Mouse (Mus musculus) liver, embryonic 11.5 days (tissue): ENCODE results near the gene Mark1. TPM values are rescaled to one million over a fixed set of nuclear protein-coding genes. Genes with fewer than 3 reads are reported as not detected.

ENCODE experiments used
- ATAC-seq: fragments of 200-750 bp; cut with Nextera tagmentation; replicated peaks from 2 replicates; pipeline ENCODE4 v1.8.0; 2017; ENCODE audit warnings: moderate number of reproducible peaks, mild to moderate bottlenecking, moderate TSS enrichment, moderate library complexity; ENCODE audit not compliant: low FRiP score
- DNase-seq: peaks from one replicate; pipeline ENCODE4 v3.0.0-alpha.2; 2017; ENCODE audit warnings: low spot score
- H3K27ac ChIP-seq: fragments of 300-500 bp; sonication (generic); 2 replicates; pipeline ENCODE4 v1.5.1; 2014; ENCODE audit warnings: mild to moderate bottlenecking, low read depth, low read length, control low read depth
- H3K27me3 ChIP-seq: fragments of 300-500 bp; sonication (generic); replicated peaks from 2 replicates; pipeline ENCODE4 v1.6.1; 2014; ENCODE audit warnings: low read length, mixed read lengths; ENCODE audit not compliant: control insufficient read depth, insufficient read depth
- H3K36me3 ChIP-seq: fragments of 300-500 bp; sonication (generic); 2 replicates; pipeline ENCODE4 v1.6.1; 2014; ENCODE audit warnings: mild to moderate bottlenecking, low read length, moderate library complexity, mixed read lengths; ENCODE audit not compliant: control insufficient read depth, insufficient read depth
- H3K4me1 ChIP-seq: fragments of 300-500 bp; sonication (generic); replicated peaks from 2 replicates; pipeline ENCODE4 v1.6.1; 2014; ENCODE audit warnings: low read length, mixed read lengths; ENCODE audit not compliant: control insufficient read depth, insufficient read depth
- H3K4me2 ChIP-seq: fragments of 300-500 bp; sonication (generic); 2 replicates; pipeline ENCODE4 v1.6.1; 2014; ENCODE audit warnings: mild to moderate bottlenecking, control low read depth, moderate library complexity
- H3K4me3 ChIP-seq: fragments of 300-500 bp; sonication (generic); 2 replicates; pipeline ENCODE4 v1.5.1; 2014; ENCODE audit warnings: low read depth, low read length, control low read depth
- H3K9ac ChIP-seq: fragments of 300-500 bp; sonication (generic); 2 replicates; pipeline ENCODE4 v1.6.1; 2014; ENCODE audit warnings: low read depth, low read length, control low read depth
- H3K9me3 ChIP-seq: fragments of 300-500 bp; sonication (generic); 2 replicates; pipeline ENCODE4 v1.6.1; 2016; ENCODE audit warnings: low read length, inconsistent platforms, mixed read lengths; ENCODE audit not compliant: control insufficient read depth
- WGBS: fragments of 180-500 bp; shearing (Covaris S2); extraction: QIAGEN DNeasy Blood & Tissue Kit; methylation state at CpG from one replicate; pipeline ENCODE4 v1.1.7; 2014; 5-methylcytosine and 5-hydroxymethylcytosine counted together
- polyA plus RNA-seq: library from polyadenylated mRNA; unstranded; fragments of >200 nt; fragmentation: Nextera tagmentation; extraction: Ambion mirVana; gene quantifications from 2 replicates; pipeline ENCODE4 v1.2.1, GENCODE M21; 2014

Gene Mark1
- polyA plus RNA-seq, 1 experiment from 2014 or later, result 1.0 TPM

DNA sequence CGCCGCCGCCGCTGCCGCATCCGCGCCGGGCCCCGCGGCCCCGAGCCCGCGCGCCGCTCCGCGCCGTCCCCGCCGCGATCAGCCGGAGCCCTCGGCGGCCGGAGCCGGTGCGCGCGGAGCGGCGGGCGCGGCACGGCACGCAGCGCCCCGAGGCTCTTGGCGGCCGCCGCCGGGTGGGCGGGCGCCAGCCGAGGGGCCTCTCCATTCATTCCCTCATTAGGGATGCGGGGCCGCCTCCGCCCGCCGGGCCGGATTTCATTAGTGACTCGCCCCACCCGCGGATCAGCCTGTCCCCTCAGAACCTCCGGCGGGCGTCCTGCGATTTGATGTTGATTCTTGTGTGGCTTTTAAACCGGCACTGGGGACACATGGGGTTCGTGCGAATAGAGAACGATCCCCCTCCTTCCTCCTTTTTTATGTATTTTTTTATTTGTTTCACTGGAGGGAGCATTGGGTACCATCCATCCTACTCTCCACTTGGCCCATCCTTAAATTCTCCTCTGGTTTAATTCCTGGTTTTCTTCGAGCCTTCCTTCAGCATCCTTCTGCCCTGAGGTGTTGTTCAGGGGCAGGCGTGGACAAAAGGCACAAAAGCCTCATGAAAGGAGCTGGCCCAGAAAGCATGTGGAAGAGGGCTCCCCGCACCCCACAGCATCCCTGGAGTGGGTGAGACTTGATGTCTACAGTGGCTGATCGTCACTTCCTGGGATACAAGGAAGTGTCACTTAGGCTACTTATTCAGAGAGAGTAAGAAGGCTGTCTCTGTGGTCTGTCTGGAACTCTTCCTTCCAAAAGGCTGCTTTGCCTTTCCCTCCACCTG lies 620 bp upstream of the Mark1 start:
- Histone ChIP-seq H3K9ac (peak overlapping the region; percentile 66), H3K36me3 (no peaks in the 10 kb centered on the region), H3K4me1 (peaks cover 3% of the 10 kb centered on the region), H3K4me3 (peak overlapping the region; percentile 73), H3K27me3 (peaks cover 41% of the 10 kb centered on the region), H3K27ac (no peak overlapping the region), H3K4me2 (peak overlapping the region; percentile 84), H3K9me3 (no peaks in the 10 kb centered on the region)
- 2% methylated on average over 50 of the region's 65 CpGs for WGBS
- ATAC-seq (no peak), DNase-seq (no peak)

DNA sequence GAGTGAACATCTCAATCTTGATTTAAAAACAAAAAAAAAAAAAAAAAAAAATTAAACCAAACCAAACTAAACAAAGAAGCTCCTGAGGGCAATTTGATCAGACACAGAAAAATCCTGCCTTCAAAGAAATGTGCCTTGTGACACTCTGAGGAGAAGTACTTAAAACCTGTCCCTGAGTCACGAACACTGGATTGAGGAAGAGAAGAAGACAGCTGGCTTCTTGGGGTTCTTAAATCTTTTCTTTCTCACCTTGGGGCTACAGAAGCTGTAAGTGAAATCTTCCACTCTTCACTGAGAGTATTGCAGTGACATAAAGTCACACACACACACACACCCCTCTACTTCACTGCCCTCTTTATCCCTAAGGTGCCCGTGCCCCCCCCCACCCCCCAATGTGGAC lies 739 bp downstream of the Mark1 start:
- H3K36me3 ChIP-seq, result no peaks in the 10 kb centered on the region
- ATAC-seq, result no peak
- H3K4me3 ChIP-seq, result peak overlapping the region; percentile 73
- H3K4me2 ChIP-seq, result peak overlapping the region; percentile 84
- H3K9ac ChIP-seq, result no peak overlapping the region
- no peak overlapping the region for H3K27ac ChIP-seq
- WGBS, result 31% methylated on average over 2 of the region's 2 CpGs
- no peaks in the 10 kb centered on the region for H3K9me3 ChIP-seq
- H3K27me3 ChIP-seq, result peaks cover 41% of the 10 kb centered on the region
- DNase-seq, result no peak
- H3K4me1 ChIP-seq, result peaks cover 3% of the 10 kb centered on the region

DNA sequence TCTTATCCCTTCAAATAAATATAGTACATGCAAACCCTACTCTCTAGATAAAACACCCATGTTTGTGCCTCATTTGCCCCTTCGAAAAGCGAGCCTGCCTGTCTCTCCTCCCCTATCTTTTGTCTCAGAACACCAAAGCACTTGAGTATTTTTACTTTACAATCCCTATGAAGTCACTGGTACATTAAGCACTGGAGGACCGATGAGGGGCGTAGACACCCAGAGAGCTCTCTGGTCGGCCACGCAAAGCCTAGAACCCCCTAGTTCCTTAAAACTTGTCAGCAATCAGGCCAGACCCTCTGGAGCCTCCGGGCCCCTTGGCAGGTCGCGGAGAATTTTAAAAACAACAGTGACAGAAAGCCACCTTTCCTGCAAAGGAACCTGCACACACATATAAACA lies 1.2 kb downstream of the Mark1 start:
- H3K4me3 ChIP-seq, result 0 out of 2 replicates have a peak overlapping the region, but pooled peaks have one; percentile 6
- ATAC-seq (no peak), DNase-seq (no peak)
- peak overlapping the region; percentile 20 for H3K4me2 ChIP-seq
- no peak overlapping the region for H3K9ac ChIP-seq
- no peaks in the 10 kb centered on the region for H3K36me3 ChIP-seq
- H3K27ac ChIP-seq, result no peak overlapping the region
- no peaks in the 10 kb centered on the region for H3K9me3 ChIP-seq
- peaks cover 3% of the 10 kb centered on the region for H3K4me1 ChIP-seq
- H3K27me3 ChIP-seq, result peaks cover 41% of the 10 kb centered on the region
- 72% methylated on average over 9 of the region's 9 CpGs for WGBS

DNA sequence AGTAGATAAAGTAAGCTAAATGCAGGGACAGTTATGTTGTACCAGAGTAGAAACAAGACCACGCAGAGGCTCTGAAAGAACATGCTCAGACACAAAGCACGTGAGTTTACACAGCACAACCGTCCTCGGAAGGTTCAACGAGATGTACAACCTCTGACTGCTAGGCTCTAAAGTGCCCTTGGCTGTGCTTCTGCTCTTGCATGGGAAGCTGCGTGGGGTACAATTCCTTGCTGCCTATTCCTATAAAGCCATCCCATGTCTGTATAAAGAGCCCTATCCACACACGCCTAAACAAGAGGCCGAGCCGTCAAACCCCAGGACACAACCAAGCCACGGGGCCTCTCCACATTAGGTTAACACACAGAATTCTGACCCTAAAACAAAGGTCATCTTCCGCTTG lies 1.9 kb downstream of the Mark1 start:
- ATAC-seq (no peak), DNase-seq (no peak)
- H3K9ac ChIP-seq, result no peak overlapping the region
- no peak overlapping the region for H3K27ac ChIP-seq
- H3K9me3 ChIP-seq, result no peaks in the 10 kb centered on the region
- H3K4me1 ChIP-seq, result peaks cover 3% of the 10 kb centered on the region
- 0 out of 2 replicates have a peak overlapping the region, but pooled peaks have one; percentile 20 for H3K4me2 ChIP-seq
- H3K36me3 ChIP-seq, result no peaks in the 10 kb centered on the region
- H3K4me3 ChIP-seq, result no peak overlapping the region
- peaks cover 41% of the 10 kb centered on the region for H3K27me3 ChIP-seq
- 73% methylated on average over 11 of the region's 11 CpGs for WGBS

DNA sequence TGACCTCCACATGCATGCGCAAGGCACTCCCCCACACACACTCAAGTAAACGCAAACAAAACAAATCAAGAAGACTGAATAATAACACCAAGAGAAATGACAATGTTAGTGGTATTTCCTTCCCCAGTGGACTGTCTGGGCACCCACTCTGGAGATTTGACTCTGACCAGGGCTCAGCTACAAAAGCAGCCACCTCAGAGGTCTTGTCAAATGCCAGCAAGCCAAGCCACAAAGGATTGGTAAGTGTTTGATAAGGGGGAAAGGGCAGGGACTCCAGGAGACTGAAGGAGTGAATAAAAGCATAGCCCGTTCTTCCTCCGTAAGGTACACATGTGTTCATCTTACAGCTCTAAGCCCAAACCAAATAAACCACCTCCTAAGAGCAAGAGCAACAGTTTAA lies 4.0 kb downstream of the Mark1 start:
- Histone ChIP-seq H3K4me3 (no peak overlapping the region), H3K4me2 (no peak overlapping the region), H3K4me1 (peaks cover 3% of the 10 kb centered on the region), H3K9me3 (no peaks in the 10 kb centered on the region), H3K27ac (no peak overlapping the region), H3K9ac (no peak overlapping the region), H3K27me3 (peaks cover 33% of the 10 kb centered on the region), H3K36me3 (no peaks in the 10 kb centered on the region)
- WGBS, result 68% methylated on average over 4 of the region's 4 CpGs
- ATAC-seq (peak; percentile 43; the same call in 1 of the 2 replicates), DNase-seq (no peak)

DNA sequence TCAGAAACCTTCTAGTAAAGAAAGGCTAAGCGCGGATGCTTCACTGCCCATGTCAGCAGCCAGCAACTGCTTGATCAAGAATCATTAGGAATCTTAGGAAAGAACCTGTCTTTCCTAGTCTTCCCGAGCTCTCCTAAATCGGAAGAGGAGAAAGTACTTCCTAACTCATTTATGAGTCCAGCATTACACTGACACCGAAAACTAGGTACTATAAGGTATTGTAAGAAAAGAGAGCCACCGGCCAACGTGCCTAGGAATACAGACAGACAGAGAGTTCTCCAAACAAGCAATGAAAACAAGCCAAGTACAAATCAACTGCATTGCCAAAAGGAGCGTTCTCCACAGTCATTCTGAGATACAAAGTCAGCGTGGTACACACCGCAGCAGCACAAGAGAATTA lies 8.2 kb downstream of the Mark1 start:
- no peaks in the 10 kb centered on the region; the same call in 1 of the 2 replicates for H3K4me1 ChIP-seq
- no peaks in the 10 kb centered on the region for H3K36me3 ChIP-seq
- no peaks in the 10 kb centered on the region for H3K27me3 ChIP-seq
- ATAC-seq (no peak), DNase-seq (no peak)
- no peaks in the 10 kb centered on the region for H3K9me3 ChIP-seq
- H3K4me2 ChIP-seq, result no peak overlapping the region
- H3K9ac ChIP-seq, result no peak overlapping the region
- no peak overlapping the region for H3K4me3 ChIP-seq
- H3K27ac ChIP-seq, result no peak overlapping the region
- 92% methylated on average over 10 of the region's 10 CpGs for WGBS

DNA sequence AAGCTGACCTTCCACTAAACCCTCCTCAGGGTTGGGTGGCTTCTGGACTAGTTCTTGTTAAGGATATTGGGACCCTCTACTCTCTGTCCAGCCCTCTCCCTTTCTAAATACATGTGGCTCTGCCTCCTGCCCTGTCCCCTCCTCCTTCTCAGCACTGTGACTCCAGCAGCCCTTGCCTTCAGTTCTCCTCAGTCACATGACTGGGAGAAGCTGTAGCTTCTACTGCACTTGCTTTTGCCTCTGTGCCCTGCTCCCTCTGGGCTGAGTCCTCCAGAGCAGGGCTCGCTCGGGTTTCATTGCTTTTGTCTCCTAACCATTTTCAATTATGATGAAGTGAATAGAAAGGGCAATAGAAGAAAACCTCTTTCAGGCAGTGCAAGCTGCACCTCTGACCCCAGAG lies 12.6 kb downstream of the Mark1 start:
- Histone ChIP-seq H3K4me2 (no peak overlapping the region), H3K27ac (no peak overlapping the region), H3K27me3 (no peaks in the 10 kb centered on the region), H3K4me3 (no peak overlapping the region), H3K9me3 (no peaks in the 10 kb centered on the region), H3K36me3 (no peaks in the 10 kb centered on the region), H3K4me1 (no peaks in the 10 kb centered on the region), H3K9ac (no peak overlapping the region)
- ATAC-seq, result no peak
- WGBS, result 65% methylated on average over 2 of the region's 2 CpGs
- DNase-seq, result no peak

DNA sequence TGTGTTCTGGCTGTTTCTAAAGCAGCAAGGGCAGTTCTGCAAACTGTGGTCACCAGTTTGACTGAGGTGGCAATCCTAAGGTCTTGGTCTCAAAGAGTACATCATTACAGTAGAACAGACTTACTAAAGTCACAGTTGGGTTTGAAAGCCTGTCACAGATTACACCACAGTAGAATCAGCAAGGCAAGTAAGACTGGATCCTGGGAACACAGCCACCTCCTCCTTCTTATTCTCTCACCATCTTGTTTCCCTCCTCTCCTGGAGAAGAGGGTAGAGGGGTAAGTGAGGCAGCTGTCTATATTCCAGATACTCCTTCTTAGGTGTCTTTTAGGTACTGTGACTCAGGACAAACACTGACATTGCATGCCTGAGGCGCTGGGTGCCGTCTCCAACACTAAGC lies 14.6 kb downstream of the Mark1 start:
- Histone ChIP-seq H3K9me3 (no peaks in the 10 kb centered on the region), H3K9ac (no peak overlapping the region), H3K36me3 (no peaks in the 10 kb centered on the region), H3K4me1 (no peaks in the 10 kb centered on the region), H3K27me3 (no peaks in the 10 kb centered on the region), H3K27ac (no peak overlapping the region), H3K4me3 (no peak overlapping the region), H3K4me2 (no peak overlapping the region)
- ATAC-seq (no peak), DNase-seq (no peak)
- WGBS, result 87% methylated on average over 2 of the region's 2 CpGs

DNA sequence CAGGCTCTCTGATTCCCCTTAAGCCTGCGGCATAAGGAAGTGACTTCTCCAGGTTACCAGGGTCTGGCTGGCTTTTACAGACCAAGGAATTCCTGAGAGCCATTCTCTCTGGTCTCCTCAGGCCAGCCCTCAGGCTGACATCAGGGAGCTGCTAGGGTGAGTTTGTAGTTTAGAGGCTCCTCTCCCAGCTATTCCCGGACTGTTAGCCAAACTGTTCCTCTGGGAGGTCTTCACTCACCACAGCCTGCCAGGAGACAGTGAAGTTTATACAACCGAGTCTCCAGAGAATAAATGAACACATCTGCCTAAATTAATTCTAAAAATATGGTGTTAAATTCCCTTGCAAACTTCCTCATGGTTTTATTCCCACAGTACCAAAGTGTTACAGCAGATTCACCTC lies 15.6 kb downstream of the Mark1 start:
- Histone ChIP-seq H3K4me3 (no peak overlapping the region), H3K9ac (no peak overlapping the region), H3K27ac (no peak overlapping the region), H3K36me3 (no peaks in the 10 kb centered on the region), H3K4me2 (no peak overlapping the region), H3K4me1 (no peaks in the 10 kb centered on the region), H3K9me3 (no peaks in the 10 kb centered on the region), H3K27me3 (no peaks in the 10 kb centered on the region)
- DNase-seq (no peak), ATAC-seq (no peak)
- WGBS, result 56% methylated on average over 3 of the region's 3 CpGs
